Mouse (Mus musculus): ENCODE results near the gene Bbc3.

DNA sequence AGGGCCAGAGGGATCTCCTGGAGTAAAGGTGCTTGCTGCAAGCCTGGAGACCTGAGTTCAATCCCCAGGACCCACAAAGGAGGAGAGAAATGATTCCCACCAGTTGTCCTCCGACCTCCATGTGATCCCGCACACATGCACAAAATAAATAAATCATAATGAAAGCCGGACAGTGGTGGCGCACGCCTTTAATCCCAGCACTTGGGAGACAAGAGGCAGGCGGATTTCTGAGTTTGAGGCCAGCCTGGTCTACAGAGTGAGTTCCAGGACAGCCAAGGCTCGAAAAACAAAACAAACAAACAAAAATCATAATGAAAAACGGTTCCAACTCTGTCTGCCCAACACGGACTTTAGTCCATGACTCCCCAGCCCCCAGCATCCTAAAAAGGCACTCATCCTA is 23.3 kb upstream of the Bbc3 start:
- no peak for TF ChIP-seq CTCF (conservative IDR thresholded peaks at IDR 0.05; ENCODE audit: low read length)
- no peak for TF ChIP-seq POU5F1 (IDR thresholded peaks at IDR 0.05; ENCODE audit: borderline replicate concordance, low read length)
- TF ChIP-seq NANOG (IDR thresholded peaks at IDR 0.05; ENCODE audit: borderline replicate concordance, low read length): no peak

All from E14TG2a.4 (cell line).